Comparison of ENCODE assay signal across 8 mouse cellular contexts in the genomic region with DNA sequence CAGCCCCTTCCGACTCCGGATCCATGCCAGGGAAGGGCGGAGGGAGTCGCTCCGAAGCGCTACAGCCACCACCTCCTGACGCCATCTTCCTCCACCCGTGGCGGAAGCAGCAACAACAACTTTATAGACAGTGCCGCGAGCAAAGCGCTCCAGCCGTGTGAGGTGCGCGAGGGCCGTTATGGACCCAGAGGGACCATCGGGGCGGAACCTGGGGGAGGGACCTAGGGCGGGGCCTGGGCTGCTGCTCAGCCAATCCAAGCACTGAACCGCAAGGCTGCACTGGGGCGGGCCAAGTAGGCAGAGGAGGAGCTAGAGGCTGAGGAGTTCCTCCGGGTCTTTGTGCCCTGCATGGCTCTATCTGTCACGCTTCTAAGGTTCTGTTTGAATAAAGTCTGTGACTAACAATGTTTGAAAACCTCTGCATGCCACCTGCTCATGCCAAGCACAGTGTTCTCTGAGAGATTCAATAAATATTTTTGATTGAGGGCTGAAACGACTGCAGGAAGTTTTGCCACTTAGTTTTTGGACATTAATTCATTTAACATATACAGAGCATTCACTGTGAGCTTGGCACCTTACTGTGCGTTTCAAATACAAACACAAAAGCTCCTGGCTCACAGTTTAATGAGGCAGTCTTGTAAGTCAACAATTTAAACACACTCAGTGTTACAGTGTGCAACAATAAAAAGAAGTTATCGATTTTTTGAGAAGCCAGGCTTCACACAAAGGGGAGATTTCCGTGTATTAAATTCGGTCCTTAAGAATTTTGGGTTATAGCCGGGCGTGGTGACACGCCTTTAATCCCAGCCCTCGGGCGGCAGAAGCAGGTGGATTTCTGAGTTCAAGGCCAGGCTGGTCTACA. TPM values are rescaled to one million over a fixed set of nuclear protein-coding genes. Genes with fewer than 3 reads are reported as not detected.
DNase-seq lines count a peak whose midpoint lies in the region; ATAC-seq lines count a peak whose summit lies in the region.

No protein-coding gene starts in this region.

- H3K4me2 ChIP-seq in hindbrain, embryonic 16.5 days (ENCODE audit: low read length), result peak overlapping the region; percentile 76

- peak overlapping the region; percentile 81 for H3K9ac ChIP-seq in hindbrain, embryonic 16.5 days (ENCODE audit: low read depth, low read length)

- H3K27me3 ChIP-seq in hindbrain, embryonic 16.5 days (replicated peaks; ENCODE audit: control insufficient read depth, insufficient read depth, low read length), result no peaks in the 10 kb centered on the region

- H3K4me1 ChIP-seq in hindbrain, embryonic 16.5 days (ENCODE audit: control insufficient read depth, insufficient read depth, low read depth, low read length), result peaks cover 26% of the 10 kb centered on the region

- no peaks in the 10 kb centered on the region for H3K9me3 ChIP-seq in hindbrain, embryonic 16.5 days (ENCODE audit: control insufficient read depth, low read length)

- no peaks in the 10 kb centered on the region for H3K36me3 ChIP-seq in hindbrain, embryonic 16.5 days (ENCODE audit: control insufficient read depth, insufficient read depth, low read length)
- H3K36me3 ChIP-seq in macrophage (ENCODE audit: inconsistent target), result no peaks in the 10 kb centered on the region

- DNase-seq in WW6 (ENCODE audit: low read depth, low spot score), result peak; percentile 95
- DNase-seq in cerebellum, postnatal 4 days (ENCODE audit: low spot score in 2 of 2), result peak; percentile 85 to 95
- peak; percentile 98 for DNase-seq in gastrocnemius, adult 18-20 months (ENCODE audit: low spot score)
- DNase-seq in left cerebral cortex, adult 18-20 months (ENCODE audit: low spot score in 2 of 2), result peak; percentile 91 to 94
- DNase-seq in right cerebral cortex, adult 18-20 months, result peak; percentile 97
- DNase-seq in urinary bladder, postnatal 10 days (ENCODE audit: low spot score), result peak; percentile 87

- H3K27ac ChIP-seq in hindbrain, embryonic 16.5 days (ENCODE audit: low read depth, low read length), result peak overlapping the region; percentile 86
- H3K27ac ChIP-seq in macrophage, result peak overlapping the region; percentile 95

- H3K79me2 ChIP-seq in macrophage (ENCODE audit: inconsistent target), result peaks cover 78% of the 10 kb centered on the region

- 8% methylated on average over 33 of the region's 33 CpGs for WGBS in hindbrain, embryonic 16.5 days
- 16% methylated on average over 33 of the region's 33 CpGs for WGBS in macrophage (ENCODE audit: missing documents)

- H3K4me3 ChIP-seq in hindbrain, embryonic 16.5 days (ENCODE audit: low read length), result peak overlapping the region; percentile 68
- H3K4me3 ChIP-seq in macrophage (ENCODE audit: inconsistent target), result peak overlapping the region; percentile 99

- ATAC-seq in hindbrain, embryonic 16.5 days, result peak; percentile 98

RNA-seq across cellular contexts. Expression of a gene that starts 1.5 kb away (rescaled TPM):
- total RNA-seq in gastrocnemius, adult 18-20 months (2021), result 10 to 100 TPM; 10.7 to 13.3 TPM
- polyA plus RNA-seq in hindbrain, embryonic 16.5 days (2015; fragmentation: Nextera tagmentation; extraction: Ambion mirVana), result 73.5 and 77.2 TPM in 2 replicates
- 10 to 100 TPM; 69.6 to 74.9 TPM for total RNA-seq in left cerebral cortex, adult 18-20 months (2021)
- total RNA-seq in macrophage (2018; cell fraction: chromatin; rRNA removed), result 100 to 1,000 TPM; 104 to 309 (median 220) TPM
- 100 to 1,000 TPM; 105 to 155 (median 123) TPM for total RNA-seq in macrophage (2018; cell fraction: cytosol; rRNA removed)
- 100 to 1,000 TPM in 20 of 26 experiments, 10 to 100 TPM in 6; 71.5 to 171 (median 129) TPM for total RNA-seq in macrophage (2018; cell fraction: nucleus; rRNA removed)
- 126 to 191 TPM (median 168 TPM) in 3 replicates for polyA plus RNA-seq in macrophage (2018)

RNA-seq across cellular contexts. Expression of a gene that starts 1.5 kb away (rescaled TPM):
- total RNA-seq in gastrocnemius, adult 18-20 months (2021), result 10 to 100 TPM; 49.7 to 53.9 TPM
- polyA plus RNA-seq in hindbrain, embryonic 16.5 days (2015; fragmentation: Nextera tagmentation; extraction: Ambion mirVana), result 64.0 and 69.2 TPM in 2 replicates
- total RNA-seq in left cerebral cortex, adult 18-20 months (2021), result 10 to 100 TPM; 28.7 to 33.7 TPM
- total RNA-seq in macrophage (2018; cell fraction: chromatin; rRNA removed), result 10 to 100 TPM in 18 of 26 experiments, 1 to 10 TPM in 8; 2.2 to 32.9 (median 14.5) TPM
- 100 to 1,000 TPM in 25 of 26 experiments, 10 to 100 TPM in 1; 91.5 to 198 (median 136) TPM for total RNA-seq in macrophage (2018; cell fraction: cytosol; rRNA removed)
- 10 to 100 TPM; 14.9 to 83.4 (median 40.0) TPM for total RNA-seq in macrophage (2018; cell fraction: nucleus; rRNA removed)
- 103 to 211 TPM (median 123 TPM) in 3 replicates for polyA plus RNA-seq in macrophage (2018)

RNA-seq across cellular contexts. Expression of a gene that starts 33.1 kb away (rescaled TPM):
- total RNA-seq in gastrocnemius, adult 18-20 months (2021), result 10 to 100 TPM; 36.8 to 37.2 TPM
- polyA plus RNA-seq in hindbrain, embryonic 16.5 days (2015; fragmentation: Nextera tagmentation; extraction: Ambion mirVana), result 0.79 and 0.94 TPM in 2 replicates
- 1 to 10 TPM; 2.5 to 2.7 TPM for total RNA-seq in left cerebral cortex, adult 18-20 months (2021)
- total RNA-seq in macrophage (2018; cell fraction: chromatin; rRNA removed), result not detected
- total RNA-seq in macrophage (2018; cell fraction: cytosol; rRNA removed), result under 1 TPM in 7 of 26 experiments, not detected in 19; 0.09 to 0.22 (median 0.09) TPM
- not detected for total RNA-seq in macrophage (2018; cell fraction: nucleus; rRNA removed)
- polyA plus RNA-seq in macrophage (2018), result 0.07 TPM in 1 of 3 replicates, not detected in the others

RNA-seq across cellular contexts. Expression of a gene that starts 55.4 kb away (rescaled TPM):
- under 1 TPM in 1 of 2 experiments, not detected in 1; 0.17 TPM for total RNA-seq in gastrocnemius, adult 18-20 months (2021)
- polyA plus RNA-seq in hindbrain, embryonic 16.5 days (2015; fragmentation: Nextera tagmentation; extraction: Ambion mirVana), result 12.9 and 14.7 TPM in 2 replicates
- 1 to 10 TPM; 3.7 to 4.4 TPM for total RNA-seq in left cerebral cortex, adult 18-20 months (2021)
- total RNA-seq in macrophage (2018; cell fraction: chromatin; rRNA removed), result not detected
- under 1 TPM; 0.06 to 0.75 (median 0.25) TPM for total RNA-seq in macrophage (2018; cell fraction: cytosol; rRNA removed)
- total RNA-seq in macrophage (2018; cell fraction: nucleus; rRNA removed), result under 1 TPM in 6 of 26 experiments, not detected in 20; 0.23 to 0.48 (median 0.31) TPM
- 0.29 to 1.3 TPM (median 0.46 TPM) in 3 replicates for polyA plus RNA-seq in macrophage (2018)

Comparison
In these comparisons a context has a peak if more than half of its experiments do, and no peak if none do; other contexts are left out.
1. Peak in every context shown above with its lines: DNase-seq, ATAC-seq, H3K4me3 ChIP-seq and H3K27ac ChIP-seq.
2. RNA of a gene that starts 1.5 kb away (total RNA-seq): 69.6 to 74.9 TPM in left cerebral cortex, adult 18-20 months; 10.7 to 13.3 TPM in gastrocnemius, adult 18-20 months; every median in the first group is over 4 times any median in the second.
3. RNA of a gene that starts 33.1 kb away (total RNA-seq): 36.8 to 37.2 TPM in gastrocnemius, adult 18-20 months; 2.5 to 2.7 TPM in left cerebral cortex, adult 18-20 months; every median in the first group is over 10 times any median in the second.